Mouse (Mus musculus) ES-Bruce4 (cell line): ENCODE measurements around the gene Phldb2.

Experiments
- CTCF ChIP-seq: IDR thresholded peaks from one replicate; pipeline ENCODE4 v1.8.1; 2011; ENCODE audit warnings: low read depth, low read length
- EP300 ChIP-seq: IDR thresholded peaks from 2 replicates; pipeline ENCODE4 v1.6.1; 2011; ENCODE audit warnings: low read depth, low read length; ENCODE audit not compliant: insufficient read depth
- POLR2A ChIP-seq: IDR thresholded peaks from one replicate; pipeline ENCODE4 v1.8.1; 2011; ENCODE audit warnings: low read length; ENCODE audit not compliant: insufficient read depth

DNA sequence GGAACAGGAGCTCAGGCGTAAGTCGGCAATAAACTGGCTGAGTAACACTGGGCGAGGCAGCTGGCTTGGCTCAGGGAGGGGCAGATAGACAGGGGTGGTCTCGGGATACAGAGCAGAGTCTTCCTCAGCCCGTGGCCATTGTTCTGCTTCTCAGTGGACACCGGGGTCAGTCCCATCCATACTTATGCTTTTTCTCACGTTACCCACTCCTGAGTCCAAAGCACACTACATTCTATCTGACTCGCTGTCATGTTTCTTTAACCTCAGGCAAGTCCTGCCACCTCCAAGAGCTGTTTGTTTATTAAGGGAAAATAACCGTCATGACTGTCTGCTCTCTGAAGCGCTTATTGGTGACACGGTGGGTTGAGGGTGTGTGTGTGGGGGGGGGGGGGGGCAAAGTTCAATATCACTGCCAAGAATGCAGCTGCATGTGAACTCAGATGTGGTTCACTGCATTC is 8.2 kb downstream of the Phldb2 start:
- TF ChIP-seq CTCF (no peak), EP300 (no peak), POLR2A (no peak)
